Mouse (Mus musculus) midbrain, embryonic 15.5 days (tissue): Measurements from ENCODE around the gene Il4ra. TPM values are rescaled to one million over a fixed set of nuclear protein-coding genes. Genes with fewer than 3 reads are reported as not detected.
A peak's percentile ranks its signal among the peaks of the same experiment; 100 is the strongest.

Experiments used
- ATAC-seq: fragments of 200-750 bp; cut with Nextera tagmentation; replicated peaks from 2 replicates; pipeline ENCODE4 v1.8.0; 2017; ENCODE audit warnings: moderate TSS enrichment
- H3K27ac ChIP-seq: fragments of 300-500 bp; sonication (generic); 2 replicates; pipeline ENCODE4 v1.5.1; 2015; ENCODE audit warnings: mild to moderate bottlenecking, inconsistent platforms
- H3K27me3 ChIP-seq: fragments of 300-500 bp; sonication (generic); replicated peaks from 2 replicates; pipeline ENCODE4 v1.6.1; 2015; ENCODE audit warnings: inconsistent platforms
- H3K36me3 ChIP-seq: fragments of 300-500 bp; sonication (generic); replicated peaks from 2 replicates; pipeline ENCODE4 v1.6.1; 2015; ENCODE audit warnings: inconsistent platforms
- H3K4me1 ChIP-seq: fragments of 300-500 bp; sonication (generic); 2 replicates; pipeline ENCODE4 v1.6.1; 2015; ENCODE audit warnings: inconsistent platforms
- H3K4me2 ChIP-seq: fragments of 300-500 bp; sonication (generic); 2 replicates; pipeline ENCODE4 v1.6.1; 2015; ENCODE audit warnings: inconsistent platforms, mild to moderate bottlenecking, moderate library complexity
- H3K4me3 ChIP-seq: fragments of 300-500 bp; sonication (generic); 2 replicates; pipeline ENCODE4 v1.5.1; 2015; ENCODE audit warnings: mild to moderate bottlenecking, inconsistent platforms
- H3K9ac ChIP-seq: fragments of 300-500 bp; sonication (generic); 2 replicates; pipeline ENCODE4 v1.6.1; 2015; ENCODE audit warnings: mild to moderate bottlenecking, inconsistent platforms
- H3K9me3 ChIP-seq: fragments of 300-500 bp; sonication (generic); 2 replicates; pipeline ENCODE4 v1.6.1; 2016; ENCODE audit warnings: inconsistent platforms
- WGBS: fragments of 180-500 bp; shearing (Covaris S2); methylation state at CpG from one replicate; pipeline ENCODE4 v1.1.7; 2015; ENCODE audit warnings: mixed read lengths; 5-methylcytosine and 5-hydroxymethylcytosine counted together
- polyA plus RNA-seq: library from polyadenylated mRNA; unstranded; fragments of >200 nt; fragmentation: Nextera tagmentation; extraction: Ambion mirVana; gene quantifications from 2 replicates; pipeline ENCODE4 v1.2.1, GENCODE M21; 2015

Il4ra gene
- polyA plus RNA-seq, 1 experiment from 2014 or later = 5.4 TPM

GRCm38 (mm10) chr7:125578106-125578505 is 26.2 kb downstream of the Il4ra start:
- ATAC-seq = no peak
- Histone ChIP-seq H3K27me3 (no peaks in the 10 kb centered on the region), H3K9me3 (no peaks in the 10 kb centered on the region), H3K4me3 (no peak overlapping the region), H3K27ac (no peak overlapping the region), H3K4me2 (no peak overlapping the region), H3K4me1 (peaks cover 8% of the 10 kb centered on the region; the same call in 1 of the 2 replicates), H3K36me3 (no peaks in the 10 kb centered on the region), H3K9ac (no peak overlapping the region)
- WGBS = 84% methylated on average over 3 of the region's 3 CpGs

DNA sequence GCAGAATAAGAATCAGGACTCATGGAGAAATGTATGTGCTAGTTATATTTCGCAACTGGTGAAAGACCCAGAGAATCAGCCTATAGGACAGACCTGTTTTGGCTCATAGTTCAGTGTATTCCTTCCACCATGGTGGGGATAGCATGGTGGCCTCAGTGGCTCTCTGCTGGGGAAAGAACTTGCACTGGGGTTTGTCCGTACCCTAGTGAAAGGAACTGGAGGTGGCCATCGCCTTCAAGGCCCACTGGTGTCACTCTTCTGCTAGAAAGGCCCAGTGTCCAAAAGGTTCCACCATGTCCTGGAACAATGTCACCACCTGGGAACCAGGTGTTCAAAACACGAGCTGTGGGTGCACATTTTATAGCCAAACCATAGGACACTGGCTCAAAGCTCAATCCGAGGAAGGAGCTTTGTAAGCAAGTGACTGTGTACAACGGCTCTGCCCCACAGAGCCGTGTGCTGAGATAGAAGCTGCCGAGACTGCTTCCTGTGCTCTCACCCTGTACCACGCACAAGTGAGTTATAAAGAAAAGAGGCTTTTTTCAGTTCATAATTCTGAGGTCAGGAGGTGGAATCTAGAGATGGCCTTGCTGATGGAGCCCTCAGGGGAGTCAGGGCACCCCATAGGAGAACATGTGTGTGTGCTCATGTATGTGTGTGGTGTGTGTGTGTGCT is 27.8 kb downstream of the Il4ra start:
- Histone ChIP-seq H3K27ac (no peak overlapping the region), H3K4me3 (no peak overlapping the region), H3K9me3 (no peaks in the 10 kb centered on the region), H3K4me2 (no peak overlapping the region), H3K36me3 (no peaks in the 10 kb centered on the region), H3K9ac (no peak overlapping the region), H3K27me3 (no peaks in the 10 kb centered on the region), H3K4me1 (peaks cover 8% of the 10 kb centered on the region; the same call in 1 of the 2 replicates)
- WGBS = 88% methylated on average over 9 of the region's 9 CpGs
- ATAC-seq = no peak

DNA sequence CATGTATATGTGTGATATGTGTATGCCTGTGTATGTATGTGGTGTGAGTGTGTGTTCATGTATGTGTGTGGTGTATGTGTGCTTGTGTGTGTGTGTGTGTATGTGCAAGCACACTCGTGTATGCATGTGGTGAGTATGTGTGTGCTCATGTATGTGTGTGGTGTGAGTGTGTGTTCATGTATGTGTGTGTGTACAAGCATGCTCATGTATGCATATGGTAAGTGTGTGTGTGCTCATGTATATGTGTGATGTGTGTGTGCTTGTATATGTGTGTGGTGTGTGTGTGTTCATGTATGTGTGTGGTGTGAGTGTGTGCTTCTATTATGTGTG is 28.3 kb downstream of the Il4ra start:
- WGBS = 88% methylated on average over 1 of the region's 1 CpGs
- H3K9ac ChIP-seq = no peak overlapping the region

DNA sequence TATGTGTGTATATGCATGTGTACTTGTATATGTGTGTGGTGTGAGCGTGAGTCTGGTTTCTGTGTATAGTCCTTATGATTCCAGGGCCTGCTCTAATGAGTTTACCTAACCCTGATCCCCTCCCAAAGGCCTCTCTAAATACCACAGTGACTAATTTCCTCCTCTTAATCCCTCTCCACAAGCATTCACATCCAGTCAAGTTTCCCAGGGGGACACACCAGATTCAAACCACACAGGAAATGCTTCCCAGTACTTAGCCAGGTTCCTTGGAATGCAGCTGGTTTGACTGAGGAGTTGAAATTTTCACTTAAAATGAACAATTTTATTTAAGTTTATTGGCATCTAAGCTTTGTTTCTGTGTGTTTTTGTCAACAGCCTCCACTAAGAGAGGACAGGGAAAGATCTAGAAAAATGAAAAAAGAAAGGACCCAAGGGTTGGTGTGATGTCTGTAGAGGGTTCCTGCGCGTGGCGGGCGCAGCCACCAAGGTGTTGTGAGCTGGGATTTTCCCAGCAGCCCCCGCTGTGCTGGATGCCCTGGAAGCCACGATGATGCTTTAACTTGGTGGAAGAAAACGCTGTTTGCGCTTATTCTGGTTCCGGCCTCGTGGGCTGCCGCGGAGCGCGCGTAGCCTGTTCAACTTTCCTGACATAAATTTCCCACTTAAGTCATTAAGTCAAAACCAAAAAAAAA is 28.9 kb downstream of the Il4ra start:
- ATAC-seq = peak; percentile 40; the same call in 1 of the 2 replicates
- 7% methylated on average over 16 of the region's 16 CpGs for WGBS

More for the DNA sequence above, 28.3 kb downstream of the Il4ra start:
- Histone ChIP-seq H3K4me2 (no peak overlapping the region), H3K27ac (no peak overlapping the region), H3K9me3 (no peaks in the 10 kb centered on the region), H3K4me3 (no peak overlapping the region), H3K4me1 (peaks cover 8% of the 10 kb centered on the region; the same call in 1 of the 2 replicates), H3K36me3 (no peaks in the 10 kb centered on the region), H3K27me3 (no peaks in the 10 kb centered on the region)
- ATAC-seq = no peak

GRCm38 (mm10) chr7:125581317-125581672 is 29.4 kb downstream of the Il4ra start:
- Histone ChIP-seq H3K36me3 (no peaks in the 10 kb centered on the region), H3K27me3 (no peaks in the 10 kb centered on the region), H3K27ac (no peak overlapping the region), H3K4me1 (peaks cover 8% of the 10 kb centered on the region; the same call in 1 of the 2 replicates), H3K4me2 (peak overlapping the region; percentile 91), H3K4me3 (peak overlapping the region; percentile 42), H3K9me3 (no peaks in the 10 kb centered on the region), H3K9ac (peak overlapping the region; percentile 39)
- 2% methylated on average over 21 of the region's 21 CpGs for WGBS
- ATAC-seq = peak; percentile 87

More for the DNA sequence above, 28.9 kb downstream of the Il4ra start:
- Histone ChIP-seq H3K4me2 (peak overlapping the region; percentile 91), H3K9me3 (no peaks in the 10 kb centered on the region), H3K4me3 (peak overlapping the region; percentile 42), H3K36me3 (no peaks in the 10 kb centered on the region), H3K27me3 (no peaks in the 10 kb centered on the region), H3K27ac (no peak overlapping the region), H3K9ac (peak overlapping the region; percentile 39), H3K4me1 (peaks cover 8% of the 10 kb centered on the region; the same call in 1 of the 2 replicates)

- Histone ChIP-seq H3K27me3 (no peaks in the 10 kb centered on the region), H3K4me3 (no peak overlapping the region), H3K4me2 (no peak overlapping the region), H3K9ac (no peak overlapping the region), H3K4me1 (peaks cover 8% of the 10 kb centered on the region; the same call in 1 of the 2 replicates), H3K27ac (no peak overlapping the region), H3K36me3 (no peaks in the 10 kb centered on the region), H3K9me3 (no peaks in the 10 kb centered on the region)
- WGBS = 75% methylated on average over 6 of the region's 6 CpGs
- no peak for ATAC-seq
Observed at GRCm38 (mm10) chr7:125583325-125584004, 31.5 kb downstream of the Il4ra start.

GRCm38 (mm10) chr7:125584005-125584369 is 32.1 kb downstream of the Il4ra start:
- Histone ChIP-seq H3K4me1 (peaks cover 8% of the 10 kb centered on the region; the same call in 1 of the 2 replicates), H3K27ac (no peak overlapping the region), H3K4me3 (no peak overlapping the region), H3K9me3 (no peaks in the 10 kb centered on the region), H3K9ac (no peak overlapping the region), H3K4me2 (no peak overlapping the region), H3K36me3 (no peaks in the 10 kb centered on the region), H3K27me3 (no peaks in the 10 kb centered on the region)
- 85% methylated on average over 5 of the region's 5 CpGs for WGBS
- ATAC-seq = no peak

DNA sequence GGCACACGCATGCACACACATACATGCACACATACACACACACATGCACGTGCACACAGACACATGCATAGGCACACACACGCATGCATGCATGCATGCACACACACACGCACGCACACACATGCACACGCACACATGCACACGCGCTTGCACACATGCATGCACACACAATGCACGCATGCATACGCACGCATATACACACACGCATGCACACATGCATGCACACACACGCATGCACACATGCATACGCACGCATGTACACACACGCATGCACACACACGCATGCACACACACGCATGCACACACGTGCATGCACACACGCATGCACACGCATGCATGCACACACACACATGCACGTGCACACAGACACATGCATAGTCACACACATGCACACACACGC is 34.4 kb downstream of the Il4ra start:
- H3K4me3 ChIP-seq = no peak overlapping the region
- no peaks in the 10 kb centered on the region for H3K9me3 ChIP-seq
- no peak overlapping the region for H3K9ac ChIP-seq
- no peak overlapping the region for H3K27ac ChIP-seq
- WGBS = 98% methylated on average over 23 of the region's 23 CpGs
- no peak overlapping the region for H3K4me2 ChIP-seq
- no peaks in the 10 kb centered on the region for H3K27me3 ChIP-seq
- ATAC-seq = no peak
- H3K36me3 ChIP-seq = no peaks in the 10 kb centered on the region
- no peaks in the 10 kb centered on the region for H3K4me1 ChIP-seq

DNA sequence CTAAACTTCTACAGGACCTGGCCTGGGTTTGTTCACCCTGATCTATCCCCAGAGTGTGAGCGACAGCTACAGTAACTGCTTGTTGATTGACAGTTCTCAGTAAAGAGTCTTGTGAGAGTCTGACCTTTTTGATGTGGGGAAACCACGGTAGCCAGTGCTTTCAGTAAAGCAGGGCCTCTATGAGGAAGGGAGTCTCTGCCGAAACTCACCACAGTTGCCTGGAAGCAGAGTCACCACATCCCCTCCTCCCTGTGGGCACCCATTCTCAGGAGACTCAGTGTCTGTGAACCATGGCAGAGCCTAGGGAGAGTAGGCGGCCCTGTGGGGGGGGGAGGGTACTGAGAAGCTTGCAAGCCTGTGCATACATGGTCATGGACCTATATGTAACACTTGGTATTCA is 36.8 kb downstream of the Il4ra start:
- no peak overlapping the region for H3K4me3 ChIP-seq
- no peaks in the 10 kb centered on the region for H3K4me1 ChIP-seq
- 88% methylated on average over 4 of the region's 4 CpGs for WGBS
- no peaks in the 10 kb centered on the region for H3K9me3 ChIP-seq
- H3K4me2 ChIP-seq = no peak overlapping the region
- H3K9ac ChIP-seq = no peak overlapping the region
- no peak for ATAC-seq
- H3K27me3 ChIP-seq = no peaks in the 10 kb centered on the region
- H3K36me3 ChIP-seq = no peaks in the 10 kb centered on the region
- H3K27ac ChIP-seq = no peak overlapping the region

DNA sequence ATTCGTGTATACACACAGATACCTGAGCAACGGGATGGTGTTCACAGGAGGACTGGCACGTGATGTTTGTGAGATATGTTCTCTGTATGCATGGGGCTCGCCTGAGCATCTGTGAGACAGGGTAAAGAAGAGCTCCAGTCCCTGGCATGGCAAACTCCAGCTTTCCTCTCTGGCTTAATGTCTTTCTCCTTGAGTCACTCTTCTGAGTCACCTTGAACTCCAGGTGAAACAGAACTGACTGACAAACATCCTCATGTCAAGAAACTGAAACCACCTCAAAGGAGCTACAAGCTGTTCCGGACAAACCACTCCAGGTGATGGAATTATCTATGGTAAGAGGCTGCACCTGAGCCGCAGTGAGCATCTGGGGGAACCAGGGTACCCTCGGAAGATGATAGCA is 38.0 kb downstream of the Il4ra start:
- 88% methylated on average over 7 of the region's 7 CpGs for WGBS
- Histone ChIP-seq H3K4me1 (no peaks in the 10 kb centered on the region), H3K4me2 (no peak overlapping the region), H3K4me3 (no peak overlapping the region), H3K27ac (no peak overlapping the region), H3K36me3 (no peaks in the 10 kb centered on the region), H3K9me3 (no peaks in the 10 kb centered on the region), H3K9ac (no peak overlapping the region), H3K27me3 (no peaks in the 10 kb centered on the region)
- no peak for ATAC-seq

DNA sequence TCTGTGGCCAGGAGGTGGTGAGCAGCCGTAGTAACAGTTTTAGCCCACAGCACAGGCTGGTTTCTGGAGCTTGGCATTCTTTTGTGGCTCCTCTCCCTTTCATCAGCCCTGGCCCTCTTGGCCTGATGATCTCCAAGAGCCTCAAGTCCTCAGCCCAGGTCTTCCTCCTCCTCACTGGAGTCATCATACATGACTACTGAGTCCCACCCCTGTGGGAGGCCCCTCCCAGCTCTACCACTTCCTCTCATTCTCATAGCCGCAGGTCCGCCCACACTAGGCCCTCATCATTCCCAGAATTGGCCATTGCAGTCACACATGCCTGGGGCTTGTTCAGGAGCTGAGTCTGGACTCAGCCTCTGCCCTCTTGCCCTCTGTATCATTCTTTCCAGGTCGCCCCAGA is 41.9 kb downstream of the Il4ra start:
- H3K4me3 ChIP-seq = no peak overlapping the region
- H3K9me3 ChIP-seq = no peaks in the 10 kb centered on the region
- no peak overlapping the region for H3K4me2 ChIP-seq
- no peaks in the 10 kb centered on the region for H3K4me1 ChIP-seq
- 91% methylated on average over 4 of the region's 4 CpGs for WGBS
- H3K36me3 ChIP-seq = no peaks in the 10 kb centered on the region
- H3K27me3 ChIP-seq = no peaks in the 10 kb centered on the region
- ATAC-seq = no peak
- no peak overlapping the region for H3K9ac ChIP-seq
- no peak overlapping the region for H3K27ac ChIP-seq

- Histone ChIP-seq H3K4me3 (no peak overlapping the region), H3K27me3 (no peaks in the 10 kb centered on the region), H3K9ac (no peak overlapping the region), H3K27ac (no peak overlapping the region), H3K36me3 (no peaks in the 10 kb centered on the region), H3K9me3 (no peaks in the 10 kb centered on the region), H3K4me1 (no peaks in the 10 kb centered on the region), H3K4me2 (no peak overlapping the region)
- WGBS = 72% methylated on average over 3 of the region's 3 CpGs
- no peak for ATAC-seq
Observed at GRCm38 (mm10) chr7:125596406-125596805, 44.5 kb downstream of the Il4ra start.
